Mouse (Mus musculus) CD4-positive helper T cell, adult 2 months (primary cell): Measurements from ENCODE around the gene Lsg1.

Experiments used
- DNase-seq: peaks from one replicate; pipeline ENCODE4 v3.0.0-alpha.2; 2012; ENCODE audit warnings: low read depth, missing footprints, low spot score

Lsg1 gene

GRCm38 (mm10) chr16:30587494-30588327, at the start of gene Lsg1:
Gene Lsg1 (minus strand): TSS chr16:30587592.
- DNase-seq: peak; percentile 94

- DNase-seq: no peak
Measured at GRCm38 (mm10) chr16:30633906-30634746, 46.7 kb upstream of the Lsg1 start.

GRCm38 (mm10) chr16:30629509-30629908, 42.1 kb upstream of the Lsg1 start:
- DNase-seq: no peak

GRCm38 (mm10) chr16:30628401-30628800, 41.0 kb upstream of the Lsg1 start:
- no peak for DNase-seq

GRCm38 (mm10) chr16:30627586-30628337, 40.4 kb upstream of the Lsg1 start:
- no peak for DNase-seq

GRCm38 (mm10) chr16:30624640-30625039, 37.2 kb upstream of the Lsg1 start:
- DNase-seq: no peak

- peak; percentile 8 for DNase-seq
Measured at GRCm38 (mm10) chr16:30623645-30624044, 36.3 kb upstream of the Lsg1 start.

- no peak for DNase-seq
Measured at GRCm38 (mm10) chr16:30616281-30616680, 28.9 kb upstream of the Lsg1 start.

GRCm38 (mm10) chr16:30614705-30615317, 27.4 kb upstream of the Lsg1 start:
- DNase-seq: no peak

- DNase-seq: no peak
Measured at GRCm38 (mm10) chr16:30614122-30614521, 26.7 kb upstream of the Lsg1 start.

- DNase-seq: no peak
Measured at GRCm38 (mm10) chr16:30613122-30613521, 25.7 kb upstream of the Lsg1 start.

GRCm38 (mm10) chr16:30611331-30611730, 23.9 kb upstream of the Lsg1 start:
- no peak for DNase-seq

GRCm38 (mm10) chr16:30607868-30608267, 20.5 kb upstream of the Lsg1 start:
- no peak for DNase-seq

- DNase-seq: no peak
Measured at GRCm38 (mm10) chr16:30605528-30605927, 18.1 kb upstream of the Lsg1 start.

- DNase-seq: no peak
Measured at GRCm38 (mm10) chr16:30604807-30605137, 17.4 kb upstream of the Lsg1 start.

GRCm38 (mm10) chr16:30604061-30604806, 16.8 kb upstream of the Lsg1 start:
- no peak for DNase-seq

- no peak for DNase-seq
Measured at GRCm38 (mm10) chr16:30603531-30603842, 16.1 kb upstream of the Lsg1 start.

GRCm38 (mm10) chr16:30602684-30603530, 15.5 kb upstream of the Lsg1 start:
- no peak for DNase-seq

- DNase-seq: no peak
Measured at GRCm38 (mm10) chr16:30601946-30602345, 14.6 kb upstream of the Lsg1 start.
